Mouse (Mus musculus) urinary bladder, postnatal 0 days (tissue): Measurements from ENCODE around the gene Gm10681. TPM values are rescaled to one million over a fixed set of nuclear protein-coding genes. Genes with fewer than 3 reads are reported as not detected.

Experiments
- polyA plus RNA-seq: library from polyadenylated mRNA; unstranded; fragments of >200 nt; fragmentation: Nextera tagmentation; extraction: Ambion mirVana; gene quantifications from 2 replicates; pipeline ENCODE4 v1.2.1, GENCODE M21; 2015

Gm10681 gene
- not detected in 2 replicates for polyA plus RNA-seq

GRCm38 (mm10) chr3:98588707-98589106 lies at the start of gene Gm10681:
Gm10681 (minus strand) TSS chr3:98588807.

GRCm38 (mm10) chr3:98630152-98630551 lies 41.5 kb upstream of the Gm10681 start, which contains the start of gene Hsd3b5:
Hsd3b5 (minus strand) TSS chr3:98630252.

GRCm38 (mm10) chr3:98510414-98510813 lies 78.2 kb downstream of the Gm10681 start, which contains the start of gene Hsd3b4:
Hsd3b4 (minus strand) TSS chr3:98510514.

Other genes starting within 250 kb of the Gm10681 start
- 67.9 and 69.0 TPM in 2 replicates for gene Phgdh, start 248.8 kb downstream of the Gm10681 start, polyA plus RNA-seq
- 1.9 and 2.2 TPM in 2 replicates for gene Zfp697, start 206.3 kb downstream of the Gm10681 start, polyA plus RNA-seq
- not detected in 2 replicates for gene Gm4450, start 131.7 kb downstream of the Gm10681 start, polyA plus RNA-seq
- gene Hsd3b4, start 78.3 kb downstream of the Gm10681 start, polyA plus RNA-seq: not detected in 2 replicates
- gene Hsd3b5, start 41.4 kb upstream of the Gm10681 start, polyA plus RNA-seq: not detected in 2 replicates
- 0.04 TPM in 1 of 2 replicates, not detected in the other for gene Hsd3b2, start 135.7 kb upstream of the Gm10681 start, polyA plus RNA-seq
- not detected in 2 replicates for gene Hsd3b3, start 174.3 kb upstream of the Gm10681 start, polyA plus RNA-seq
- not detected in 2 replicates for gene Hsd3b6, start 225.6 kb upstream of the Gm10681 start, polyA plus RNA-seq